Mouse (Mus musculus): ENCODE measurements around the gene Arhgef10l.
"Not testable (repeated sequence)": the region's sequence is repeated elsewhere in the genome, so short reads cannot be mapped to it uniquely, and the experiment has no call there.

The Arhgef10l gene

DNA sequence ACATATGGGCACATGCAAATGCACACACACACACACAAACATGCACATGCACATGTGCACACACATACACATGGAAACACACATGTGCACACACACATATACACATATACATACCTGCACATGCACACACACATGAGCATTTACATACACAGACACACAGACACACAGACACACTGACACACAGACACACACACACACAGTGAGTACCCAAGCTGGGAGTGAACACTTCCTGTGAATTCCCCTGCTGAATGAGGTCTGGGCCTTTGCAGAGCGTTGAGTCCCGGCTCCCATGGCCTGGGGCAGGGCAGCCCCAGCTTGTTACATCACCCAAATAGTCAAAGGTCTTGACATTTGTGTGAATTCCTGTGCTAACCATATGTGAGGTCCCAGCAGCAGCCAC, 96.4 kb downstream of the Arhgef10l start:
- DNase-seq (ENCODE audit: low spot score in 2 of 2) = no peak

DNA sequence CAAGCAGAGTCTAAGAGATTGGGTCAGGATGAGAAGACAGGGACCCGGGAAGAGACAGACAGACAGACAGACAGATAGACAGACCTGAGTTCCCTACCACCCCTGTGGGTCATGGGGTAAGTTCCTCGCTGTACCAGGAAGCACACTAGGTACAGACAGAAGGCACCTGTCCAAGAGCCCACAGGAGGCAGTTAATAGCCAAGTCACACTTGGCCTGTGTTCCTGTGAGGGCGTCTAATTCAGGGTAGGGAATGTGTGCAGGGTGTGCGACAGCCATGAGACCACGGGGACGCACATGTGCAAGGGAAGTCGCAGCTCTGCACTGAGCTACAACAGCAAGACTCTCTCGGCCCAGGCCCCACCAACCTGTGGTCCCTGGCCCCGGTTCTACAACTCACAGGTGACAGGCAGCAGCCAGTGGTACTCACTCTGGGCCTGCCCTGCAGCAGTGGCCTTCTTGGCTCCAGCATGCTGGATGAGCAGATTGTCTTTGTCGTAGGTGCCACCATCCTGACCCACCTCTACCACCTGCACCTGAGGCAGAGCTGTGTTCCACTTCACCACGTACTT, 97.8 kb downstream of the Arhgef10l start:
- no peak for DNase-seq (ENCODE audit: low spot score in 2 of 2)

DNA sequence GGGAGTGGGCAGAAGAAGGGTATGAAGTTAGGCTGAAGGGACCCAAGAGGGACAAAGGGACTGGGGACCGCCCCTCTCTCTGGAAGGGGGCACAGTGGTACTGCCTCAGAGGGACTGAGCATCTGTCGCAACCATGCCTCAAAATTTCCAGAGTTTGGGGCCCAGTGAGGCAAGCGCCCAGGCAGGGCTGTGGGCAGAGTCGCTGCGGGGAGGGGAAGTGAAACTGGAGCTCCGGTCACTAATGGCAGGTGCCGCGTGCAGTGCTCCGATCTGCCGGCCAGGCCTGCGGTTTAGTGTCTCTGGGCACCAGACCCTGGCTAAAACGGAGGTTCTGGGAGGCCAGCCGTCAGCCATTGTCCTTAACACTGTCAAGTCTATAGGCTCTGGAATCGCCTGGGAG, 99.0 kb downstream of the Arhgef10l start:
- peak in 1 of 2 experiments; percentile 34 for DNase-seq (ENCODE audit: low spot score in 2 of 2)

DNA sequence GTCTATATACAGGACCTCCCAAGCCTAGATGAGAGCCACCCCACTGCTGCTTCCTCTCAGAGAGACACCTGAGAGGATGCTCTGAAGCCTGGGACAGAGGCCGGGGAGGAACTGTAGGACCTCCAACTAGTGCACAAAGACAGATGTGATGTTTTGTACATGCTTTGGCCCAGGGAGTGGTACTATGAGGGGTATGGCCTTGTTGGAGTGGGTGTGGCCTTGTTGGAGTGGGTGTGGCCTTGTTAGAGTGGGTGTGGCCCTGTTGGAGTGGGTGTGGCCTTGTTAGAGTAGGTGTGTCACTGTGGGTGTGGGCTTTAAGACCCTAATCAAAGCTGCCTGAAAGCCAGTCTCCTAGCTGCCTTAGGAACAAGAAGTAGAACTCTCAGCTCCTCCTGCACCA, 101.4 kb downstream of the Arhgef10l start:
- not testable (repeated sequence) for DNase-seq (ENCODE audit: low spot score in 2 of 2)

DNA sequence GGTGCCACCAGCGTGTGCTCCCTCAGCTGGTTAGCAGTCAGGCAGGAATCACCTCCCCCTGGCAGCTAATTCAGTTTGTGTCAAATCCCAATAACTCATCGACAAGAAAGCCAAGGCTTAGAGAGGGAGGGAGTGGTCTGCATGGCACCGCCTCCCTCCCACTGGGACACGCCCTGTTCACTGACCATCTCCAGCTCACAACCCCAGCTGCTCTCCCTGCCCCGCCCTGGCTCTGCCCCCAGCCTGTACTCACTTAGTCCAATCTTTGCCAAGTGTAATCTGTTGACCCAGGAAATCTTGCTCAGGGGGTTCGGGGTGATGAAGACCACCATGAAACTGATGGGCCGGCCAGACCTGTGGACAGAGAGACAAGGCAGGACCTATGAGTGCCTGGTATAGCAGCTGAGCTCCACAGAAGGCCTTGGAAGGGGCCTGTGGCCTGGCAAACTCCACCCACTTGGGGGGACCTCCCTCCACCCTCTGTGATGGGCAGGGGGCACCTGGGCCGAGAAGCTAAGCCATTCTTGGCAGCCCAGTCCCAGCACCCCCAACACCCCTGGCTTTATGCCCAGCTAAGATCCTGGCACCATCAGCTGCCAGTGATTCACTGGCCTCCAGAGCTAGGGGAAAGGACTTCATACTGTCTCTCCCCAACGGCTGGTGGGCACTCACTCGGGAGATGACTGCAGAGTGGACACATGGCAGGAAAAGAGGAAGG, 103.2 kb downstream of the Arhgef10l start:
- no peak for DNase-seq (ENCODE audit: low spot score in 2 of 2)

DNA sequence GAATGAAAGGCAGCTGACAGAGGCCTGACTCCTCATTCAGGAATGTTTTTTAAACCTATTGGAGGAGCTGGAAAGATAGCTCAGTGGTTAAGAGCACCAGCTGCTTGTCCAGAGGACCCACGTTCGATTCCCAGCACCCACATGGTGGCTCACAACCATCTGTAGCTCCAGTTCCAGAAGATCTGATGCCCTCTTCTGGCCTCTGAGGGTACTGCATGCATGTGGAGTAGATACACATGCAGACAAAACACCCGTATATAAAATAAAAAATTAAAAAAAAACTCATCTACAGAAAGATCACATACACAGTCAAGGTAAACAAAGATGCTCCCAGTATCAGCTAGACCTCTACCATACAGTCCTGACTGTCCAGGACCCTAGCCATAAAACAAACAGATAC, 104.1 kb downstream of the Arhgef10l start:
- DNase-seq (ENCODE audit: low spot score in 2 of 2) = no peak

DNA sequence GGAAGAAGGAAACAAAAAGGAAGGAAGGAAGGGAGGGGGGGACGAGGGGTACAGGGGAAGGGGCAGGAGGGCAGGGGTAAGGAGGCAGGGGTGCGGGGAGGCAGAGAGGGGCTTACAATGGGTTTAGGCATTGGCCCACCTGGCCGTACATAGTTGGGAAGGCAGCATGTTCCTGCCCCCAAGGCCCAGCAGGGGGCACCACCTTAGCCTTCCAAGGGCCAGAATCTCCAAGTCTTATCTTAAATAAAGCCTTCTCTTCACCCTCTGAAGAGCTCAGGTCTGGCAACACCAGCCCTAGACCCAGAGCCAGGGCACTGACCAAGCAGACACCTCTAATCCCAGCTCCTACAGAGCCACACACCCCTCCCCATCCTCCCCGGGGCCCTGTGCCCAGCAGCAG, 106.0 kb downstream of the Arhgef10l start:
- DNase-seq (ENCODE audit: low spot score in 2 of 2) = no peak

DNA sequence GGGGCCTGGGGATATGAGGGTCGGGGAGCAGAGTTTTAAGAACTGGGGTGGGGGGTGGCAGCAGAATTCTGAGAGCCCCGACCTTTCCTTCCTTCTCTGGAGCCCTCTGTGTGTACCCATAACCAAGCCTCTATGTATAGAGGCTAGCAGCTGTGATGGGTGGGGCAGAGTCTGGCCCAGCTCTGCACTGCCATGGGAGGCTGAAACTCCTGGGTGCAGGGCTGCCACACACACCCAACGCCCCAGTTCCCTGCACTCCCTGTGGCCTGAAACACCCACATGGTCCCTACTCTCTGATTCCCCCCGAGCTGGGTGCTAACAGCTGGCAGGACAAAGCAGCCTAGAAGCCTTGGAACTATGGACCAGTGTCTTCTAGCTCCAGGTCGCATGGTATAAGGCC, 107.6 kb downstream of the Arhgef10l start:
- no peak for DNase-seq (ENCODE audit: low spot score in 2 of 2)

DNA sequence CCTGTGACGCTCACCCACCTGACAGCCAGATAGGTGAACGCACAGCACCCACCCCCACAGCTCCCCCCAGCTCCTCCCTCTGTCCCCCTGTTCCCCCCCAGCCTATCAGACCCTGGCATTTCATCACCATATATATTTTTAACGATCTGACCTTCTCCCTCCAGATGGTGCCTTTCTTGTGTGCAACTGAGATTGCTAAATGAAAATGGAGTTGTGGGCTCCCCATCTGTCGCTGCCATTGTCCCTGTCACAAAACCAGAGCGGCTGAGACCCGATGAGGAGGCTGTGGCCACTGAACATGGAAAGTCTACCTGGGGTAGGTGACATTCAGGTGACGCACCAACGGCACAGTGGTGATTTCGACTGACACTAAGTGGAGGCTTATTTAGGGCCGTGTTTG, 109.3 kb downstream of the Arhgef10l start:
- no peak for DNase-seq (ENCODE audit: low spot score in 2 of 2)

DNA sequence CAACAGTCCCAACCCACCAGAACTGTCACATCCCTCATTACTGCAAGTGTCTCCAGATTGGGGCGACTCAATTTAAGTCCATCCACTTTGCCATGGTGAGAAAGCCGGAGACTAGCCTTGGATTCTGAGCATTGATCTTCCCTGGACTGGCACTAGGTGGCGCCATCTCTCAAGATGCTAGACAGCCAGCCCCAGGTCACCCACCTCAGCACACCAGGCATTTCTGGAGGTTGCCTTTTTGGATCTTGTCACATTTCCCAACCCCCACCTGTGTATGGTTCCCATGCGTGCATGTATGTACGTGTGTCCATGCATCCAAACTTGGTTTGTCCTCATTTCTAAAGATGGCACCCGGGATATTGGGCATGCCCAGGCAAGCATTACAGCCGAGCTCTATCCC, 110.5 kb downstream of the Arhgef10l start:
- peak in 1 of 2 experiments; percentile 69 for DNase-seq (ENCODE audit: low spot score in 2 of 2)

DNA sequence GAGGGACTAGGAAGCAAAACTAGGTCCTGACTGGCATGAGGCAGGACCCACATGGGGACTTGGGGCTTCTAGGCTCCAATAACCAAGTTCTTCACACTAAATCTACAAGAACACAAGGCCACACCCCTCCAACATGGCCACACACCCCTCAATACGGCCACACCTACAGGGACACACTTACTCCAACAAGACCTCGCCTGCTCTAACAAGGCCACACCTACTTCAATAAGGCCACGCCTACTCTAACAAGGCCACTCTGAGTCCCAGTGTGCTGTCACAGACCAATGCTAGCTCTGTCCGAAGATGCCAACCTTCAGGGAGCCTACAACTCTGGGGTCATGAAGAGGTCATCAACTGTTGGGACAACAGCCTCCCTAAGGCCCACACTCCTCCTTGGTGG, 111.3 kb downstream of the Arhgef10l start:
- DNase-seq (ENCODE audit: low spot score in 2 of 2) = no peak

DNA sequence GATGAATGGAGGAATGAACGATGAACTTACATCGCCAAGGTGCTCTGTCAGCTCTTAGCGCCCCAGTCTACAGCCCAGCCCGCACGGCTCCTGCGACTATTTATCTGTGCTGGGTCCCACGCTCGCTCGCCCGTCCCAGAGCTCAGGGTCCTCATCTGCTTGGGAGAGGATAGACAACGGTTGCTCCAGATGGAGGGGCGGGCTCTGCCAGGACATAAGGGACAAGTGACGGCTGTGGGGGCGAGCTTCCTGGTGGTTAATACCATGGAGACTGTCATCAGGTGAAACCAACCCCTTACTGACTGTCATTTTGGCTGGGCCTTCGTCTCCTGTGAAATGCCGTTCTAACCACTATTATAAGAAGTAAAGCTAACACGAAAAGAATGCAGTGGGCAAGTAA, 114.0 kb downstream of the Arhgef10l start:
- no peak for DNase-seq (ENCODE audit: low spot score in 2 of 2)

DNA sequence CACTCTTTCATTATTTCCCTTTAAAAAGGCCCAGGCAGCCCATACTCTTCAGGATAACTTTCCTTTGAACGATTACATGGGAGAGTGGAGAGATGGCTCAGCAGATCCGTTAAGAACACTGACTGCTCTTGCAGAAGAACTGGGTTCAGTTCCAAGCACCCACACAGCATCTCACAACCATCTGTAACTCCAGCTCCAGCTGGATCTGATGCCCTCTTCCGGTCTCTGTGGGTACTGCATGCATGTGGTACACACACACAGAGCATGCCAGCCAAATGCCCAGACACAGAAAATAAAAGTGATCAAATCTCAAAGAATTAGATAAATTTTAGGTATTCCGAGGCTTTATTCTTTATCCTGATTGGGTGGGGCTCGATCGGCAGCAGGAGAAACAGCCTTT, 115.1 kb downstream of the Arhgef10l start:
- DNase-seq (ENCODE audit: low spot score in 2 of 2) = no peak

DNA sequence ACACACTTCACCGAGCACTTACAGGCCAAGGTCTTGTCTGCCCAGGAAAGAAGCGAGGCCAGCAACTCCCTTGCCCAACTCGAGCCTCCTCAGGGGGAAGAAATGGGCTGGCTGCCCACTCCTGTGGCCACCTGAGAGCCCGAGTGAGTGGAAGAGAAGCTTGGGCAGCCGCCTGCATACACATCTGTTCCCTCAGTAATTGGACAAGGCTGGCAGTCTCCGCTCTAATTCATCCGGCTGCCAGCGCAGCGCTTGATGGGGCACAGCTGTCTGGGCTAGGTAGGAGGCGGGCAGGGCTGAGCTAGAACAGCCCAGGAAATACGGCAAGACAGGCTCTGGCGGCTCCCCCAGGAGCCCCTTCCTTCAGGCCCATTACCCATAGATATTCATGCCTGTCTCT, 115.8 kb downstream of the Arhgef10l start:
- DNase-seq (ENCODE audit: low spot score in 2 of 2) = peak in 1 of 2 experiments; percentile 48

DNA sequence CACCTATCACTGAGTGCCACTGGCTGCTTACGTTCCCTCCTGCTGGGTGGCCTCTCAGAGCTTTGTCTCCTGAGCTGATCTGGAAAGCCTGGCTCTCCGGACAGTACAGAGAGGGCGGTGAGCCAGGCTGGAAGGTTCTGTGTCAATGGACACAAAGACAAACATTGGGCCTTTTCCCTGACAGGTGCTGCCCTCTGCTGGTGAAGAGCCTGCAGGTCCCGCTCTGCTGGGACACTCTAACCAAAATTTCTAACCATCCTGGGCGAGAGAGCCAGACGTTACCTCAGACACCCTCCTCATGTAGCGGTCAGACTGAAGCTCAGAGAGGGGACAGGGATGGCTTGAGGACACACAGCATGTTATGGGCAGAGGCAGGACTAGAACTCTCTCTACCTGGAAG, 118.3 kb downstream of the Arhgef10l start:
- peak in 1 of 2 experiments; percentile 63 for DNase-seq (ENCODE audit: low spot score in 2 of 2)

DNA sequence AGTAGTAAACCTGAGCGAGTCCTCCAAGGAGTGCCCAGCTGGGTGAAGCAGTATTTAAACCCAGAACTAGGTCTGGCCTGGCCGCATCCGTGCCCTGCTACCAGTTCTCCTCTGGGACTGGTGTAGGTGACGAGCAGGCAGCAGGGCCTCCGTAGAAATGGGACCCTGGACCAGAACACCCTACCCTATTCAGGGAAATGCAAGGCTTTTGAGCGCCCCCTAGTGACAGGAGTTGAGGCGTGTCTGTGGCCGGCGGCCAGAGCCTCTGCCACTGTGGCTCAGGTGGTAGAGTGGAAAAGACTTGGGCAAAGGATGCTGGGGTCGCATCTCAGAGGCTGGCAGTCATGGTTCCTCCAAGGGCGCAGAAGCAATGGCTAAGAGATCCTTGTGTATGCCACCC, 126.7 kb downstream of the Arhgef10l start:
- DNase-seq (ENCODE audit: low spot score in 2 of 2) = peak in 1 of 2 experiments; percentile 67

DNA sequence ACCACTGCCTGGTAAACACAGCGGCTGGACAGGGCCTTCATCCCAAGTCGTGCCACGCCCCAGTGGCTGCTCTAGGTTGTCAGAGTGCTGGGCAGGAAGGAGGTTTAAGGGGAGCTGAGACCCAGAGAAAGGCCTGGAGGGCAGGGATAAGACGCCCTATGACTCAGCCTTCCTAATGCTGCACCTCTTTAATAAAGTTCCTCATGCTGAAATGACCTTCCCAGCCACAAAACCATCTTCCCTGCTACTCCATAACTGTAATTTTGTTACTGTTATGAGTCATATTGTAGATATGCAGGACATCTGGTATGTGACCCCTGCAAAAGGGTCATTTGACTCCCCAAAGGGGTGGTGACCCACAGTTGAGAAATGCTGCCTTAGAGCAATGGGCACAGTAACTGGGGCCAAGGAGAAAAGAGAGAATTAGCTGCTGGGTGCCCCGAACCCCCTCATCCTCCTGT, 128.2 kb downstream of the Arhgef10l start:
- DNase-seq (ENCODE audit: low spot score in 2 of 2) = no peak

DNA sequence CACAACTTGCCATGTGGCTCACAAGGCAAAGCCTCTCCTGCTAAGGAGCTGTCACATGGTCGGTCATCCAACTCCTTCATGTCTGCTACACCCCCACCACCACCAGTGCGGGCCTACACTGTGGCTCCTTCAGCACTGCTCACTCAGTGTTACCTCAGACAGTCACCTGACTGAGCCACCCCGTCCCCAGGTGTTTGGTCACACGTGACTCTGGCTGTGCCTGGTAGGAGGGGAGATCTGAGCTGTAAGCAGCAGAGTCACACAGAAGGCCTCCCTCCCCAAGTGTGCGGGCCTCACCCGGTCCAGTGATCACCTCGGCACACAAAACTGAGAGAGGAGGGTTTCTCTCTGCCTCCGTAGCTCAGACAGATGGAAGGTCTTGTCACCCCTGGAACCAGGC, 130.5 kb downstream of the Arhgef10l start:
- DNase-seq (ENCODE audit: low spot score in 2 of 2) = no peak

DNA sequence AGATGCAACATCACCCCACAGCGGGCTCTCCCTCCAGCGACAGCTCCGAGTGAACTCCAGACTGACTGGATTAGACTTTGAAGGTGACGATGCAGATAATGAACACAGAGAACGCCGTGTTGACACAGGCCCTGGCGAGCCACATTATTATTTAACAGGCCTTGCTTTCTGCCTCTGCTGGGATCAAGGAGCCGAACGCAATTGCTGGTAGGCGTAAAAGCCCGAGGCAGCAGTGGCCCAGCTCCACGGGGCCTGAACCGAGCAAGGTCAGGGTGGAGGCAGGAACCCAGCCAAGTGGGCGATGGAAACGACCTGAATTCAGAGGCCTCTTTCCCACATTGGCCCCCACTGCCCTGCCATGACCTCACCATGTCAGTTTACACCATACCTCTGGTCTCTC, 133.5 kb downstream of the Arhgef10l start:
- DNase-seq (ENCODE audit: low spot score in 2 of 2) = no peak

DNA sequence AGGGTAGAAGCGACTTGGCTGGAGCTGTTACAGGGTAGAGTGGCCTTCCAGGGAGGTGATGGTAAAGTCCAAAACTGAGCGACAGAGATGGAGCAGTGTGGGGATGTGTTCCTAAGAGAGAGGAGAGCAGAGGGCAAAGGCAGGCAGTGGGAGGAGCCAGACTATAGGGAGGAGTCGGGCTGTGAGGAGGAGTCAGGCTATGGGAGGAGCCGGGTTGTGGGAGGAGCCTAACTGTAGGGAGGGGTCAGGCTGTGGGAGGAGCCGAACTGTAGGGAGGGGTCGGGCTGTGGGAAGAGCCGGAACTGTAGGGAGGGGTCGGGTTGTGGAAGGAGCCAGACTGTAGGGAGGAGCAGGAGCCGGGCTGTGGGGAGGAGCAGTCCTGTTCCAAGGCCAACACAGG, 134.8 kb downstream of the Arhgef10l start:
- DNase-seq (ENCODE audit: low spot score in 2 of 2) = no peak

DNA sequence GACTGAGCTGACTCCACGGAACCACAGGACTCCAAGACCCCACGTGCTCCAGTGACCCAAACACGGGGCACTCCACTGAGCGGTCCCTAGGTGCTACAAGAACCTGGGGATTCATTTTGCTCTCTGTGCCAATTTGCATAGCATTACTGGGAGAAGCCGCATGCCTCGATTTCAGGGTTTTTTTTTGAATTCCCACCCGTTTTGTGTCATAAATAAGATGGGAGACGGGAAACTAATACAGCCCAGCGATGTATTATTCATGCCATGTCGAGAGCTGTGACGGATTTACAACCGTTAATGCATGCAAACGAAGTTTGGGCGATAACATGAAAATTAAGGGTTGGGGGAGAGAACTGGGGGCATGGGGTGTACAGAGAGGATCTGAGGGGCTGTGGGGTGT, 136.1 kb downstream of the Arhgef10l start:
- DNase-seq (ENCODE audit: low spot score in 2 of 2) = no peak

DNA sequence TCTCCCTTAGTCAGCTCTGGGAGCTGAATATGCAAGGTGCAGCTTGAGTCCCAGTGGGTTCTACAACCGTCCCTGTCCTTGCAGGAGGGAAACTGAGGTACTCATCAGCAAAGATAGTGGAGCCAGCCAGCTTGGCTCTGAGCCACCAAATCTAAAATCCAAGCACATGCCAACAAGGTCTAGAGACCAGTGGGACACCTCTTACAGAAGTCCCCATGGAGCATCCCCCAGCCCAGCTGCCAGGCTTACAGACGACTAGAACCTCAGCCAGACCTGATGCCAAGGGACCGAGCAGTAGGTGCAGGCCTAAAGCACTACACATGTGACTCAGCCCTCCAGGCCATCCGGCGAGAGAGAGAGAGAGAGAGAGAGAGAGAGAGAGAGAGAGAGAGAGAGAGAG, 137.4 kb downstream of the Arhgef10l start:
- no peak for DNase-seq (ENCODE audit: low spot score in 2 of 2)

DNA sequence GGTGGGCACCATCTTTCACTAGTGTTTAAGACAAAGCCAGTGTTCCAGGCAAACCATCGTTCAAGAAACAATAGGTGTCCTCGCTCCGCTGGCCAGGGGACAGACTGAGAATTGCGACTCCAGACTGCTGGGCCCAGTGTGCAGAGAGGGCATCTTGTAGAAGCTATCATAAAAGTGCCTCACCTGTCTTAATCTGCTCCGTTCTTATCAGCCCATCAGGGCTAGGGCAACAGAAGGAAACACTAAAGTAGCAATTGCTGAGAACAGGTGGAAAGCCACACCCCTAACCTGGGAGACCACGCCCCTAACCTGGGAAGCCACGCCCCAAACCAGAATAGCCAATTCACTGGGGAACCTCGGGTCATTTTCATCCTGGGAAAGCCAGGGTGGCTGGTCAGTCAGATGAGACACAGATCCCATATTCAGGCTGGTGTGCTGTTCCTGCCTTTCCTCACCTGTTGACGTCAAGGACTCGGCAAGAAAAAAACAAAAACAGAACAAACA, 140.1 kb downstream of the Arhgef10l start:
- no peak for DNase-seq (ENCODE audit: low spot score in 2 of 2)

DNA sequence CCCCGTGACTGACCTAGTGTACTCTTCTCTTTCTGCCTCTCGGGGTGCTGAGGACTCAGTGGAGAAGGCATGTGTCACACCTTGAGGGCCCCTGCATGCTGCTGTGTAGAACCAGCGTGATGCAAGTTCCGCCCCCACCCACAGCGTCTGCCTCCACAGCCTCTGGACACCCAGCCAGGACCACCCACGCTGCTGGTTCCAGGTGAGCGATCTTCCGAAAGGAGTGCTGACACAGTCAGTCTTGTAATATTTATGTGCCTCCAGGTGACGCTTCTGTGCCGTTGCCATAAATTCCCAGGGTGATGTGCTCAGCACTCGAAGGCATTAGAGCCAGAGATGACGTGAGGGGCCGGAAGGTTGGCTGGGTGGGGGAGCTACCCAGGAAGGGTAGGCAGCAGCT, 140.9 kb downstream of the Arhgef10l start:
- no peak for DNase-seq (ENCODE audit: low spot score in 2 of 2)

Measured in left cerebral cortex, adult 9 months (tissue).